Mouse (Mus musculus): Measurements from ENCODE around the gene Serpinf2.

DNA sequence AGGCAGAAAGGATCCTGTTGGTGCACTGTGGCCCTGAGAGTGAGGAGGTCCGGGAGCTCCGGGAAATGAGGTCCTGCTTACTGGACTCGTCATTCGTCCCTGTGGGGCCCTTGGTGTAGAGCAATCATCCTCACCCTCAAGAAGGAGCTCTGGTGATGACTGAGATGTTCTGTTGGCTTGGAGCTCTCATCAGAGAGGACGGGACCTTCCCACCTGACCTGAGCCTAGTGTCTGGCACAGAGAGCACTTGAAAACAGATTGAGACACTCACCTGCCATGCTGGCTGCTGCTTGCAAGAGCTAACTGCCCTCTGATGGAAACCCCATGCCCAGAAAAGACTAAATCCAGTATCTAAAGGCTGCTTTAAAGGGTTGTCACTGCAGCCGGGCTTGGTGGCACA, 34.6 kb downstream of the Serpinf2 start:
- TF ChIP-seq GATA1 (IDR thresholded peaks at IDR 0.05; ENCODE audit: borderline replicate concordance, low read length) (no peak), CTCF (IDR thresholded peaks at IDR 0.05; ENCODE audit: low read depth, low read length) (no peak), POLR2AphosphoS5 (IDR thresholded peaks at IDR 0.05; ENCODE audit: insufficient replicate concordance, low read depth, low read length) (no peak), GATA2 (IDR thresholded peaks at IDR 0.05; ENCODE audit: borderline replicate concordance, low read depth, low read length) (no peak), TAL1 (conservative IDR thresholded peaks at IDR 0.05; ENCODE audit: low read depth, low read length) (no peak)
